Mouse (Mus musculus) testis, adult 2 months (tissue): Measurements from ENCODE around the gene Sufu.

Experiments
- CTCF ChIP-seq: fragments of 200-500 bp; IDR thresholded peaks from 2 replicates; pipeline ENCODE4 v1.5.1; 2012; ENCODE audit warnings: low read depth, mild to moderate bottlenecking, inconsistent platforms, low read length, moderate library complexity; ENCODE audit not compliant: control insufficient read depth, insufficient read depth, insufficient replicate concordance
- POLR2A ChIP-seq: fragments of 200-500 bp; IDR thresholded peaks from 2 replicates; pipeline ENCODE4 v1.6.1; 2012; ENCODE audit warnings: low read depth, mild to moderate bottlenecking, inconsistent platforms, low read length, moderate library complexity; ENCODE audit not compliant: control insufficient read depth

DNA sequence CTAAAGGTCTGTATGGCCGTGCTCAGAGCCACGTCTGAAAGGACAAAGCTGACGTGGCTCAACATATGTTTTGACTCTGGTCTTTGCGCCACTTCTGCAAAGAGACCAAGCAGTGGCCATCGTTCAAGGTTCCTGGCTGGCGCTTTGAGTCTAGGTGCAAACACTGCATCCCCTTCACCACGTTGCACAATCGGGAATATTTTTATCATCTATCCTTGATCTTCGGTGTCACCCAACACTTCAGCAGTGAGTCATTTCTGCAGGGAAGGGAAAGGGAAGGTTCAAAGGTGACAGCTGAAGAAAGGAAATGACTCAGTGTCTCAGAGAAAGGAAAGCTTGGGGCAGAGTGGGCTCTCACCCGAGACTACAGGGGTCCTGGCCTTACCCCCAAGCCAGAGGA lies 62.6 kb downstream of the Sufu start:
- no peak for TF ChIP-seq POLR2A
- TF ChIP-seq CTCF, result no peak
